Mouse (Mus musculus) spleen, adult 2 months (tissue): ENCODE results near the gene Terb1. TPM values are rescaled to one million over a fixed set of nuclear protein-coding genes. Genes with fewer than 3 reads are reported as not detected.

ENCODE experiments used
- DNase-seq, 2 experiments: peaks; one replicate each; pipeline versions ENCODE4 v3.0.0 to v3.0.0-alpha.2; 2012 to 2021; ENCODE audit warnings: low spot score in 2 of 2, low read depth in 1 of 2
- H3K27ac ChIP-seq: fragments of 200-500 bp; 2 replicates; pipeline ENCODE4 v1.5.1; 2012; ENCODE audit warnings: low read length, inconsistent platforms; ENCODE audit not compliant: insufficient read depth
- H3K27me3 ChIP-seq: fragments of 200-500 bp; 2 replicates; pipeline ENCODE4 v1.6.1; 2012; ENCODE audit warnings: mild to moderate bottlenecking, moderate library complexity, low read length, inconsistent platforms; ENCODE audit not compliant: control insufficient read depth, insufficient read depth
- H3K36me3 ChIP-seq: fragments of 200-500 bp; 2 replicates; pipeline ENCODE4 v1.6.1; 2012; ENCODE audit warnings: mild to moderate bottlenecking, low read length, inconsistent platforms; ENCODE audit not compliant: control insufficient read depth, insufficient read depth
- H3K4me1 ChIP-seq: fragments of 200-500 bp; 2 replicates; pipeline ENCODE4 v1.6.1; 2011; ENCODE audit warnings: inconsistent platforms; ENCODE audit not compliant: control insufficient read depth, insufficient read depth, insufficient read length
- H3K4me3 ChIP-seq: fragments of 200-500 bp; 2 replicates; pipeline ENCODE4 v1.5.1; 2011; ENCODE audit warnings: mild to moderate bottlenecking, inconsistent platforms; ENCODE audit not compliant: insufficient read depth, insufficient read length; ENCODE audit errors: extremely low read depth
- CTCF ChIP-seq: fragments of 200-500 bp; IDR thresholded peaks from 2 replicates; pipeline ENCODE4 v1.5.1; 2011; ENCODE audit warnings: mild to moderate bottlenecking, inconsistent platforms; ENCODE audit not compliant: insufficient read depth, insufficient read length, insufficient replicate concordance; ENCODE audit errors: extremely low read depth
- POLR2A ChIP-seq: fragments of 200-500 bp; IDR thresholded peaks from 2 replicates; pipeline ENCODE4 v1.6.1; 2011; ENCODE audit warnings: low read depth, low read length, inconsistent platforms
- WGBS: fragments of 180-500 bp; shearing (Covaris S2); methylation state at CpG from one replicate; pipeline ENCODE4 v1.1.7; 2018; 5-methylcytosine and 5-hydroxymethylcytosine counted together
- polyA plus RNA-seq: library from polyadenylated mRNA; depleted of rRNA; stranded (reverse); fragments of >200 nt; gene quantifications from 2 replicates; pipeline ENCODE4 v1.2.3, GENCODE M21; 2012

The Terb1 gene
- polyA plus RNA-seq, 1 experiment = 0.23 TPM

GRCm38 (mm10) chr8:104540710-104541514, 31.2 kb upstream of the Terb1 start:
- Histone ChIP-seq H3K36me3 (no peaks in the 10 kb centered on the region), H3K4me1 (peaks cover 9% of the 10 kb centered on the region), H3K4me3 (peak overlapping the region; percentile 30; the same call in 1 of the 2 replicates), H3K27ac (no peak overlapping the region), H3K27me3 (peaks cover 20% of the 10 kb centered on the region)
- WGBS = 3% methylated on average over 76 of the region's 76 CpGs
- DNase-seq = no peak
- no peak for TF ChIP-seq POLR2A
- no peak for TF ChIP-seq CTCF

- TF ChIP-seq CTCF (no peak), POLR2A (no peak)
- WGBS = 61% methylated on average over 7 of the region's 7 CpGs
- H3K27me3 ChIP-seq = peaks cover 20% of the 10 kb centered on the region
- no peak for DNase-seq
- peaks cover 12% of the 10 kb centered on the region for H3K4me1 ChIP-seq
- H3K4me3 ChIP-seq = no peak overlapping the region
- no peaks in the 10 kb centered on the region for H3K36me3 ChIP-seq
- no peak overlapping the region for H3K27ac ChIP-seq
Observed at GRCm38 (mm10) chr8:104540238-104540637, 30.5 kb upstream of the Terb1 start.

- Histone ChIP-seq H3K36me3 (no peaks in the 10 kb centered on the region), H3K4me3 (no peak overlapping the region), H3K27me3 (peaks cover 20% of the 10 kb centered on the region), H3K27ac (no peak overlapping the region), H3K4me1 (peaks cover 12% of the 10 kb centered on the region)
- TF ChIP-seq POLR2A (no peak), CTCF (no peak)
- 95% methylated on average over 2 of the region's 2 CpGs for WGBS
- DNase-seq = no peak
Observed at GRCm38 (mm10) chr8:104539566-104539965, 29.9 kb upstream of the Terb1 start.

- TF ChIP-seq CTCF (no peak), POLR2A (no peak)
- no peak overlapping the region for H3K27ac ChIP-seq
- H3K36me3 ChIP-seq = no peaks in the 10 kb centered on the region
- H3K27me3 ChIP-seq = peaks cover 20% of the 10 kb centered on the region
- H3K4me1 ChIP-seq = peaks cover 12% of the 10 kb centered on the region
- H3K4me3 ChIP-seq = no peak overlapping the region
- WGBS = 94% methylated on average over 4 of the region's 4 CpGs
- DNase-seq = no peak
Observed at GRCm38 (mm10) chr8:104538896-104539295, 29.2 kb upstream of the Terb1 start.

- no peak overlapping the region for H3K4me3 ChIP-seq
- no peaks in the 10 kb centered on the region for H3K36me3 ChIP-seq
- TF ChIP-seq CTCF (no peak), POLR2A (no peak)
- peaks cover 6% of the 10 kb centered on the region for H3K27me3 ChIP-seq
- peaks cover 13% of the 10 kb centered on the region for H3K4me1 ChIP-seq
- H3K27ac ChIP-seq = no peak overlapping the region
- WGBS = 70% methylated on average over 4 of the region's 4 CpGs
- DNase-seq = no peak
Observed at GRCm38 (mm10) chr8:104536028-104536427, 26.3 kb upstream of the Terb1 start.

GRCm38 (mm10) chr8:104535378-104535777, 25.7 kb upstream of the Terb1 start:
- H3K27me3 ChIP-seq = no peaks in the 10 kb centered on the region
- no peak overlapping the region for H3K27ac ChIP-seq
- 10% methylated on average over 7 of the region's 7 CpGs for whole genome bisulfite sequencing
- no peak for TF ChIP-seq POLR2A
- TF ChIP-seq CTCF = no peak
- H3K4me3 ChIP-seq = peak overlapping the region; percentile 59
- no peaks in the 10 kb centered on the region for H3K36me3 ChIP-seq
- peaks cover 8% of the 10 kb centered on the region for H3K4me1 ChIP-seq
- no peak for DNase-seq

- peak overlapping the region; percentile 59 for H3K4me3 ChIP-seq
- peaks cover 8% of the 10 kb centered on the region for H3K4me1 ChIP-seq
- H3K27me3 ChIP-seq = no peaks in the 10 kb centered on the region
- DNase-seq = peak in 1 of 2 experiments; percentile 30
- H3K27ac ChIP-seq = peak overlapping the region; percentile 6; the same call in 1 of the 2 replicates
- 1% methylated on average over 9 of the region's 9 CpGs for WGBS
- TF ChIP-seq CTCF = no peak
- no peak for TF ChIP-seq POLR2A
- H3K36me3 ChIP-seq = no peaks in the 10 kb centered on the region; the same call in none of the 2 replicates
Observed at GRCm38 (mm10) chr8:104534779-104535141, 25.1 kb upstream of the Terb1 start.
